Mouse (Mus musculus) lung, adult 2 months (tissue): ENCODE measurements at regions not wholly inside any gene's neighbourhood (a gene's known extent, or its start where the extent isn't known, plus 50 kb on each side); places are given as distances from the start of the nearest gene placed in this dataset.

ENCODE experiments used
- CTCF ChIP-seq: fragments of 200-500 bp; IDR thresholded peaks from 2 replicates; pipeline ENCODE4 v1.5.1; 2011; ENCODE audit warnings: mild to moderate bottlenecking, low read length, control low read depth; ENCODE audit not compliant: insufficient read depth
- POLR2A ChIP-seq: fragments of 200-500 bp; IDR thresholded peaks from 2 replicates; pipeline ENCODE4 v1.6.1; 2011; ENCODE audit warnings: low read depth, mild to moderate bottlenecking, control low read depth, low read length, borderline replicate concordance; ENCODE audit errors: extremely low read depth

DNA sequence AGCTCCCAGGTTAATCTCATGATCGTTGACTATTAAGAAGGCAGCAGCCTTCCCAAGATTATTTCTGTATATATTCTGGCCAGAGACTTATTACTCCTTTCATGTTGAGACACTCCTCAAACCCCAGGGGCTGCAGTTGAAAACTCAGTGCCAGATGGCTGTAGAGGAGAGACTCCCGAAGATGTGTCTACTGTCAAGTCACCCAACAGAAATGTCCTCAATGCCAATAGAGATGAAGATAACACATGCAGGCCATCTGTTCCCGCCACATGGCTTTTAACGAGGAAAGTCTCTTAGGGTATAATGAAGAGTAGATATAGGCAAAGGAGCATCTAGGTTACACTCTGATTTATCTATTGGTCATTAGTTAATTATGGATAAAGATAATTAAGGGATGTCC is 103.3 kb upstream of the Tle4 start:
- TF ChIP-seq CTCF = no peak
- TF ChIP-seq POLR2A = no peak
